Mouse (Mus musculus) small intestine, adult 2 months (tissue): ENCODE measurements at regions not wholly inside any gene's neighbourhood (a gene's known extent, or its start where the extent isn't known, plus 50 kb on each side); places are given as distances from the start of the nearest gene placed in this dataset.

ENCODE experiments used
- CTCF ChIP-seq: fragments of 200-500 bp; IDR thresholded peaks from 2 replicates; pipeline ENCODE4 v1.5.1; 2012; ENCODE audit warnings: low read depth, mild to moderate bottlenecking, control low read depth, inconsistent platforms, low read length, moderate library complexity, mixed read lengths; ENCODE audit not compliant: insufficient replicate concordance, insufficient read length; ENCODE audit errors: extremely low read depth
- POLR2A ChIP-seq: fragments of 200-500 bp; IDR thresholded peaks from 2 replicates; pipeline ENCODE4 v1.6.1; 2012; ENCODE audit warnings: low read depth, mild to moderate bottlenecking, control low read depth, inconsistent platforms, low read length, moderate library complexity

DNA sequence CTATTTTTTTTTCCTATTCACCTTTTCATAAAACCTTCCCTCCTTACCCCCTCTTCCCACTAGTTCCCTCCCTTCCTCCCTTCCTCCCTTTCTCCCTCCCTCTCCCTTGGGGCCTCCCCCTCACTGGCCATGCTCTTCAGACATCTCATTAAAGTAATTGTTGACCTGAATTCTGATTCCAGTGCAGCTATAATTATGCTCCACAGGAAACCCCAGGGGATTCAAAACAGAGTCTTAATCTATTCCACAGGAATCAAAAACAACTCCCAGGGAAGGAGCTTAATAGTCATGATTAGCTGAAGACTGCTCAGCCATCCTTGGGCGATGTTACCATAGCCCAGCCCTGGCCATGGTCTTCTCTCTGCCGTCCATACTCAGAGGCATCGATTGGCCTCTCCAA lies 123.7 kb upstream of the Mocs1 start:
- TF ChIP-seq CTCF (no peak), POLR2A (no peak)
